Mouse (Mus musculus) left cerebral cortex, postnatal 25 days (tissue): ENCODE results near the gene Upp2. TPM values are rescaled to one million over a fixed set of nuclear protein-coding genes. Genes with fewer than 3 reads are reported as not detected.
A peak's percentile ranks its signal among the peaks of the same experiment; 100 is the strongest.

Experiments used
- DNase-seq, 2 experiments: peaks; one replicate each; pipeline ENCODE4 v3.0.0; 2022; ENCODE audit warnings: low spot score in 2 of 2, mixed read lengths in 1 of 2
- intact Hi-C: fragments of 180-260 bp; cut with DNase I; formaldehyde crosslinking; loops from one replicate; pipeline ENCODE4 v1.15.1; 2025
- total RNA-seq, 2 experiments: library from RNA; stranded (reverse); gene quantifications; 2 replicates each; pipeline ENCODE4 v1.2.3; 2021

Upp2 gene
- 10 to 100 TPM; 26.1 to 27.3 TPM for total RNA-seq

- intact Hi-C loops = loop anchor here (1.0 to 10.0 kb wide), 5 partner anchors 75 to 372 kb away; partner anchors contain the start of genes Acvr1c and Cytip
Measured at GRCm38 (mm10) chr2:58567066-58567810, at the start of gene Upp2, which contains the start of gene Acvr1. TSS of gene Upp2 (plus strand) at chr2:58567298. TSS of gene Acvr1 (minus strand) at chr2:58567157.

GRCm38 (mm10) chr2:58518517-58518916 is 48.6 kb upstream of the Upp2 start:
- intact Hi-C loops = no loop called here
- DNase-seq = no peak

More at GRCm38 (mm10) chr2:58567066-58567810, at the start of gene Upp2, which contains the start of gene Acvr1:
- DNase-seq = peak; percentile 89 to 94

GRCm38 (mm10) chr2:58520727-58521126 is 46.4 kb upstream of the Upp2 start:
- peak in 1 of 2 experiments; percentile 44 for DNase-seq
- intact Hi-C loops = no loop called here

- intact Hi-C loops = no loop called here
- no peak for DNase-seq
Measured at GRCm38 (mm10) chr2:58521621-58522020, 45.5 kb upstream of the Upp2 start.

GRCm38 (mm10) chr2:58523097-58523496 is 44.0 kb upstream of the Upp2 start:
- DNase-seq = no peak
- intact Hi-C loops = no loop called here

- DNase-seq = no peak
- intact Hi-C loops = no loop called here
Measured at GRCm38 (mm10) chr2:58523894-58524293, 43.2 kb upstream of the Upp2 start.

GRCm38 (mm10) chr2:58524356-58524755 is 42.7 kb upstream of the Upp2 start:
- intact Hi-C loops = no loop called here
- DNase-seq = no peak

- intact Hi-C loops = no loop called here
- no peak for DNase-seq
Measured at GRCm38 (mm10) chr2:58527786-58528185, 39.3 kb upstream of the Upp2 start.

- intact Hi-C loops = no loop called here
- no peak for DNase-seq
Measured at GRCm38 (mm10) chr2:58529384-58529783, 37.7 kb upstream of the Upp2 start.

- intact Hi-C loops = no loop called here
- DNase-seq = no peak
Measured at GRCm38 (mm10) chr2:58529860-58530440, 37.1 kb upstream of the Upp2 start.

- intact Hi-C loops = no loop called here
- DNase-seq = no peak
Measured at GRCm38 (mm10) chr2:58530521-58530920, 36.6 kb upstream of the Upp2 start.

GRCm38 (mm10) chr2:58532260-58532850 is 34.7 kb upstream of the Upp2 start:
- intact Hi-C loops = no loop called here
- DNase-seq = peak; percentile 52 to 80

GRCm38 (mm10) chr2:58533521-58534001 is 33.5 kb upstream of the Upp2 start:
- intact Hi-C loops = no loop called here
- DNase-seq = no peak

- intact Hi-C loops = no loop called here
Measured at GRCm38 (mm10) chr2:58534379-58534778, 32.7 kb upstream of the Upp2 start.

GRCm38 (mm10) chr2:58535233-58535632 is 31.9 kb upstream of the Upp2 start:
- no peak for DNase-seq
- intact Hi-C loops = no loop called here

More at GRCm38 (mm10) chr2:58534379-58534778, 32.7 kb upstream of the Upp2 start:
- DNase-seq = no peak

- intact Hi-C loops = no loop called here
- DNase-seq = no peak
Measured at GRCm38 (mm10) chr2:58536796-58537195, 30.3 kb upstream of the Upp2 start.

GRCm38 (mm10) chr2:58538196-58538595 is 28.9 kb upstream of the Upp2 start:
- intact Hi-C loops = no loop called here
- DNase-seq = no peak

- DNase-seq = no peak
- intact Hi-C loops = no loop called here
Measured at GRCm38 (mm10) chr2:58543252-58543651, 23.8 kb upstream of the Upp2 start.

- no peak for DNase-seq
- intact Hi-C loops = no loop called here
Measured at GRCm38 (mm10) chr2:58544368-58544767, 22.7 kb upstream of the Upp2 start.

GRCm38 (mm10) chr2:58546264-58546663 is 20.8 kb upstream of the Upp2 start:
- no peak for DNase-seq
- intact Hi-C loops = no loop called here

- DNase-seq = no peak
- intact Hi-C loops = no loop called here
Measured at GRCm38 (mm10) chr2:58548943-58549342, 18.2 kb upstream of the Upp2 start.
